Mouse (Mus musculus) neural tube, embryonic 14.5 days (tissue): ENCODE measurements at regions not wholly inside any gene's neighbourhood (a gene's known extent, or its start where the extent isn't known, plus 50 kb on each side); places are given as distances from the start of the nearest gene placed in this dataset.

Source experiments
- ATAC-seq: fragments of 200-750 bp; cut with Nextera tagmentation; 2 replicates; pipeline ENCODE4 v1.8.0; 2017; ENCODE audit warnings: low read depth, mild to moderate bottlenecking, moderate TSS enrichment, moderate library complexity
- H3K27ac ChIP-seq: fragments of 300-500 bp; sonication (generic); 2 replicates; pipeline ENCODE4 v1.5.1; 2014; ENCODE audit warnings: low read depth, mild to moderate bottlenecking, control low read depth, low read length, moderate library complexity, mixed read lengths
- H3K27me3 ChIP-seq: fragments of 300-500 bp; sonication (generic); 2 replicates; pipeline ENCODE4 v1.6.1; 2014; ENCODE audit warnings: low read length; ENCODE audit not compliant: control insufficient read depth, insufficient read depth
- H3K36me3 ChIP-seq: fragments of 300-500 bp; sonication (generic); 2 replicates; pipeline ENCODE4 v1.6.1; 2014; ENCODE audit warnings: low read length, mixed read lengths; ENCODE audit not compliant: control insufficient read depth, insufficient read depth
- H3K4me1 ChIP-seq: fragments of 300-500 bp; sonication (generic); 2 replicates; pipeline ENCODE4 v1.6.1; 2014; ENCODE audit warnings: low read length; ENCODE audit not compliant: control insufficient read depth, insufficient read depth
- H3K4me2 ChIP-seq: fragments of 300-500 bp; sonication (generic); 2 replicates; pipeline ENCODE4 v1.6.1; 2014; ENCODE audit warnings: mild to moderate bottlenecking, low read depth, low read length, control low read depth
- H3K4me3 ChIP-seq: fragments of 300-500 bp; sonication (generic); 2 replicates; pipeline ENCODE4 v1.5.1; 2014; ENCODE audit warnings: low read depth, low read length, control low read depth, mixed read lengths
- H3K9ac ChIP-seq: fragments of 300-500 bp; sonication (generic); replicated peaks from 2 replicates; pipeline ENCODE4 v1.6.1; 2014; ENCODE audit warnings: low read depth, mild to moderate bottlenecking, control low read depth, low read length, mixed read lengths
- H3K9me3 ChIP-seq: fragments of 300-500 bp; sonication (generic); 2 replicates; pipeline ENCODE4 v1.6.1; 2016; ENCODE audit warnings: low read length; ENCODE audit not compliant: control insufficient read depth
- WGBS: fragments of 180-500 bp; shearing (Covaris S2); extraction: QIAGEN DNeasy Blood & Tissue Kit; methylation state at CpG from one replicate; pipeline ENCODE4 v1.1.7; 2014; 5-methylcytosine and 5-hydroxymethylcytosine counted together

DNA sequence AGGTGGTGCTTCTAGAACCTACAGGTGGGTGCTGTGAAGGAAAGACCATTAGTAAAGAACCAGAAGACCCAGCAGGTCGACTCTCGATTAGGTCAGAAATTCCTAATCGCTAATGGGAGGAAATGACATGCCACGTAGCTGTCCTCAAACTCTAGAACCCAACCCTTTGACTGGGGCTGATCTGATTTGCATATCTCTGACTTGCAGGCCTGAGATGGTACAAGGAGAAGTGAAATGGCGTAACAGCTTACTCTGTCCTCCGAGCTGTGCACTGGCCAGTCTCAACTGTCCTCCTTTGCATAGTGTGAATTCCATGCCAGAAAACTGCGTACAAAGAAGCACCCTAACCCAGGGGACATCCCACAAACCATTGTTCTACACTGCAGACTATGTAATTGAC, 182.4 kb upstream of the Sdk2 start:
- H3K36me3 ChIP-seq = no peaks in the 10 kb centered on the region
- 78% methylated on average over 7 of the region's 7 CpGs for WGBS
- no peak overlapping the region for H3K9ac ChIP-seq
- no peak overlapping the region for H3K4me2 ChIP-seq
- no peaks in the 10 kb centered on the region for H3K27me3 ChIP-seq
- H3K4me3 ChIP-seq = no peak overlapping the region
- H3K9me3 ChIP-seq = no peaks in the 10 kb centered on the region
- ATAC-seq = no peak
- H3K27ac ChIP-seq = no peak overlapping the region
- no peaks in the 10 kb centered on the region for H3K4me1 ChIP-seq

DNA sequence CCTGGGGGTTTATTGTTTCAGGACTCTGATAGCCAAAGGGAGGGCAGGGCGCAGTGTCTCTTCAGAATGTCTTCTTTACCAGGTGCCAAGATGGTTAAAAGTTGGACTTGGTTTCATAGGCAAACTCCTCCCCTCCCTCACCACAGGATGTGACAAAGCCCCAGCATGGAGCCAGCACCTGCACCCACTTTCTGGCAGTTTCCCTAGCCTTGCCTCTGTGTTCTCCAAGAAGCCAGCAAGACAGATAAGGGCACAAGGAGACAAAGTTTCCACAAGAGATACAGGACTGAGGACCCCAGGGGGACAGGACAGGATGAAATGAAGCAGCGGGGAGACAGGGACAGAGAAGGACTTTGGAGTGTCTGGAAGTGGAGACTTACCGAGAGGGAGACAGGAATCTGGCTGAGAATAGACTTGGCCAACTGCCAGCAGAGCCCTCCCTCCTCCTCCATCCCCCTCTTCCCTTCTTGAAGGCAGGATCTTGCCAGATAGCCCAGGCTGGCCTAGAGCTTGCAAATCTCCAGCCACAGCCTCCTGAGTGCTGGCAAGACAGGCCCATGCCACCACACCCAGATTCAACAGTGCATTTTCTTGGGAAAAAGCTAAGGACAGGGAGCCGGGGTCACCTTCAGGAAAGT, 181.5 kb upstream of the Sdk2 start:
- no peak overlapping the region for H3K27ac ChIP-seq
- ATAC-seq = no peak
- no peaks in the 10 kb centered on the region for H3K36me3 ChIP-seq
- H3K27me3 ChIP-seq = no peaks in the 10 kb centered on the region
- no peaks in the 10 kb centered on the region for H3K9me3 ChIP-seq
- no peak overlapping the region for H3K4me3 ChIP-seq
- WGBS = 72% methylated on average over 4 of the region's 4 CpGs
- no peaks in the 10 kb centered on the region for H3K4me1 ChIP-seq
- H3K4me2 ChIP-seq = no peak overlapping the region
- no peak overlapping the region for H3K9ac ChIP-seq

DNA sequence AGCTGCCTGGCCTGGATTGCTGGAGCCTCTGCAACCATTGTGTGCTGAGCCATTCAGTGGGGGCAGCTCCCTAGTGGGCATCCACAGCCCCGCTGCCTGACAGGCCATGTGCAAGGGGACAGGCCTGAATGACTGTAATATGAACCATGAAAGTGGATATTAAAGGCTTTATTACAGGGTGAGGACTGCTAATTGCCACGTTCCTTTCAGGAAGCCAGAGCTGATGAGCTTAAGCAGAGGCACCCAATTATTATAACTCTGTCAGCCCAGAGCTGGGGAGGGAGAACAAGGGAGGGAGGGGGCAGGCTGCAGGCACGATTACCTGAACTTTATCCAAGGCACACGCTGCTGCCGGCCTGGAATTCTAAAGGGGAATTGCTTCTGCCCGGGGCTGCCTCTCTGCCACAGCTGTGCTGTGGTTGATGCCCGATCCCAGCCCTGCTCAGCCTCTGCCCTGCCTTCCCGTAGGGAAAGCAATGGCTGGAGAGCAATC, 172.5 kb upstream of the Sdk2 start:
- ATAC-seq = no peak; the same call in 1 of the 2 replicates
- peak overlapping the region; percentile 18; the same call in 1 of the 2 replicates for H3K27ac ChIP-seq
- no peaks in the 10 kb centered on the region for H3K9me3 ChIP-seq
- peaks cover 9% of the 10 kb centered on the region; the same call in 1 of the 2 replicates for H3K4me1 ChIP-seq
- no peak overlapping the region for H3K9ac ChIP-seq
- no peaks in the 10 kb centered on the region for H3K27me3 ChIP-seq
- WGBS = 5% methylated on average over 8 of the region's 8 CpGs
- H3K36me3 ChIP-seq = no peaks in the 10 kb centered on the region
- H3K4me2 ChIP-seq = no peak overlapping the region
- H3K4me3 ChIP-seq = no peak overlapping the region

- no peaks in the 10 kb centered on the region for H3K27me3 ChIP-seq
- H3K9me3 ChIP-seq = no peaks in the 10 kb centered on the region
- H3K36me3 ChIP-seq = no peaks in the 10 kb centered on the region
- no peak overlapping the region for H3K27ac ChIP-seq
- no peak overlapping the region for H3K4me3 ChIP-seq
- 65% methylated on average over 5 of the region's 5 CpGs for WGBS
- no peak overlapping the region for H3K9ac ChIP-seq
- peaks cover 12% of the 10 kb centered on the region; the same call in 1 of the 2 replicates for H3K4me1 ChIP-seq
- no peak overlapping the region for H3K4me2 ChIP-seq
- ATAC-seq = no peak
These were observed 172.0 kb upstream of the Sdk2 start for GRCm38 (mm10) chr11:114238801-114239200.

- no peaks in the 10 kb centered on the region for H3K36me3 ChIP-seq
- 78% methylated on average over 8 of the region's 8 CpGs for WGBS
- peaks cover 12% of the 10 kb centered on the region; the same call in 1 of the 2 replicates for H3K4me1 ChIP-seq
- no peak overlapping the region for H3K9ac ChIP-seq
- no peak overlapping the region for H3K27ac ChIP-seq
- no peak overlapping the region for H3K4me2 ChIP-seq
- no peak overlapping the region for H3K4me3 ChIP-seq
- no peaks in the 10 kb centered on the region for H3K27me3 ChIP-seq
- H3K9me3 ChIP-seq = no peaks in the 10 kb centered on the region
- no peak for ATAC-seq
These were observed 171.5 kb upstream of the Sdk2 start for GRCm38 (mm10) chr11:114238316-114238715.

DNA sequence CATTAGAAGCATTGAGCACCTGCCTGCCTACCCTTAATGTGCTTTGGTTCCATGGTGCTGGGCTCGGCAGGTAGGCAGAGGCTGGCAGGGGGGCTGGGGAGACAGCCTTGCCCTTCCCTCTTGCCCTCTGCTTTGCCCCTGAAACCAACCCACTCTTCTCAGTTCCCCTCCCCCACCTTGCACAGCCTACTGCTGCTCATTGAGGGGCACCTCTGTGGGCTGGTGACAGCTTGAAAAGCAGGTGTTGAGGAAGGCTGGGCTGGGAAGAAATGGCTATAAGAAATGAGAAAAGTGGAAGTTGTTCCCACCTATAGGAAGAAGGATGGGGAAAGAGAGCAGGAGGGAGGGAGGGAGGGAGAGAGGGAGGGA, 167.7 kb upstream of the Sdk2 start:
- Histone ChIP-seq H3K4me2 (peak overlapping the region; percentile 12; the same call in 1 of the 2 replicates), H3K9ac (no peak overlapping the region), H3K4me3 (no peak overlapping the region), H3K27me3 (no peaks in the 10 kb centered on the region), H3K27ac (0 out of 2 replicates have a peak overlapping the region, but pooled peaks have one; percentile 44), H3K9me3 (no peaks in the 10 kb centered on the region), H3K4me1 (peaks cover 10% of the 10 kb centered on the region; the same call in 1 of the 2 replicates), H3K36me3 (no peaks in the 10 kb centered on the region)
- no peak; the same call in 1 of the 2 replicates for ATAC-seq
- WGBS = 42% methylated on average over 1 of the region's 1 CpGs

DNA sequence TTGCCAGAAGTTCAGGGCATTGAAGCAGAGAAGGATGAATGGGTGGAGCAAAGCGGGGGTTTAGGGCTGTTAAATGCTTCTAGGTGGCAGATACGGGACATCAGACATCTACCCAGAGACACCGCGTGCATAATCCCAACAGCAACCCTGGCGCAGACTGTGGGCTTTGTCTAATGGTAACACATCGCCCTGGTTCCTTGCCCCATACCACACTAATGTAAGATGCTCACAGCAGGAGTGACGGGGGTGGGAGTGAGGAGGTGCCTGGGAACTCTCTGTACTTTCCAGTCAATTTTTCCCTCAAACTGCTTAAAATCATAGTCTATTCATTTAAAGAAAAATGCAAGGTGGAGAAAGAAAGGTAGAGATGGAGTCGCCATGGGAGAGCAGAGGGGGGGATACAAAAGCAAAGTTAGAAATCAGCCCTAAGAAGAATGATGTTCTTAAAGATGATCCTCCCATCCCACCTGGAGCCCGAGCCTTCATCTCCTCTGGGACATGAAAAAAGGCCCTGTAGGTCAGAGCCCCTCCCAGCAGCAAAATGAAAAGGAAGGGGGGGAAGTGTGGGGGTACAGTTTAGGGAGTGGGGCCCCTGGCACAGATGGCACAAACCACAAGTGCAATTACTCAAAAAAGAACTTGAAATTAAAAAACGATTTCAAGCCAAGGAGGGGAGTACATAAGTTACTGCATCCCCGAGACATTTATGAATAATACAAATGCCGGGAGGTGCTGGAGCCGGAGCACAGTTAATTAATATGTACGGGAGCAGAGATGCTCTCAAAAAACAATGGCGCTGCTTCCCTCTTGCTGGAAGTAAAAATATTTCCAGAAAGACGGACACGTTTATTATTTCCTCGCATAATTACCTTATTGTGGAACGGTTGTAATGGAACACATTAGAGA, 167.0 kb upstream of the Sdk2 start:
- H3K27me3 ChIP-seq = no peaks in the 10 kb centered on the region
- ATAC-seq = no peak
- H3K4me1 ChIP-seq = peaks cover 6% of the 10 kb centered on the region; the same call in 1 of the 2 replicates

DNA sequence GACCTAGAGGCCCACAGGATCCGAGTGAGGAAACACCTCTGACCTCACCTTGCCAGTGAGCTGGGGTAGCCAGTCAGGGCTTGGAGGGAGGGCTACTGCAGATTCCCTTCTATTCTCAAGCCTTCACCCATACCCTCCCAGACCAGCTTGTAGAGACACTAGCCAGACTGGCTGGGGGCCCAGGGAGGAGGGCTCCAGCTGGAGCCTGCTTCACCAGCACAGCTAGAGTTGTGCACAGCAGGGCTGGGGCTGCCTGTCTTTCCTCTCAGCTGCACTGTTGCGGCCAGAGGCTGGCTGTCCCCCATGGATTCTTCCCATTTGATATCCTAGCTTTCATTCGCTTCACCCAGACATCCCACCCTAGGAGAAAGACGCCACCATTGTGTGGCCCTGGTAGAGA, 165.0 kb upstream of the Sdk2 start:
- H3K27ac ChIP-seq = no peak overlapping the region
- no peaks in the 10 kb centered on the region for H3K36me3 ChIP-seq
- H3K4me3 ChIP-seq = no peak overlapping the region
- no peak for ATAC-seq
- no peaks in the 10 kb centered on the region for H3K9me3 ChIP-seq
- 70% methylated on average over 4 of the region's 4 CpGs for WGBS
- H3K27me3 ChIP-seq = no peaks in the 10 kb centered on the region
- no peak overlapping the region for H3K9ac ChIP-seq
- no peak overlapping the region for H3K4me2 ChIP-seq
- H3K4me1 ChIP-seq = peaks cover 6% of the 10 kb centered on the region; the same call in 1 of the 2 replicates

More for the DNA sequence above, 167.0 kb upstream of the Sdk2 start:
- peak overlapping the region; percentile 12; the same call in 1 of the 2 replicates for H3K4me2 ChIP-seq
- no peak overlapping the region for H3K4me3 ChIP-seq
- 53% methylated on average over 19 of the region's 19 CpGs for WGBS
- no peak overlapping the region for H3K9ac ChIP-seq
- H3K27ac ChIP-seq = 0 out of 2 replicates have a peak overlapping the region, but pooled peaks have one; percentile 44
- no peaks in the 10 kb centered on the region for H3K36me3 ChIP-seq
- H3K9me3 ChIP-seq = no peaks in the 10 kb centered on the region

DNA sequence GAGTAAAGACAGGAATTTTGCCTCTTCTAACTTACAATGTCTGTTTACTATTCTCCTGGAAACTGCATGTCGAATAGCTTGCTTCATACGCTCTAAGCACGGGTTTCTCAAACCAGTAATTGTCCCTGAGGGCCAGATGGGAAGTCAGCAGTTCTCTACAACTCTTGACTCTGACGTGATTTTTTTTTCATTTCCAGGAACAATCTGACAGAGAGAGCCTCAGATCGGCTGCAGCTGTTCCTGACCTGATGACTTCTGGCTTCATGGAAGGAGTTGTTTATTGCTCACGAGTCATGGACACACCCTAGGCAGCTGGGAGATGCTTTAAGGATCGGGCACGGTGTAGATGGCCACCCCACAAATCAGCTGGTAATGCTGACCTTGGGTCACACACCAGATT, 162.9 kb upstream of the Sdk2 start:
- Histone ChIP-seq H3K4me3 (no peak overlapping the region), H3K36me3 (no peaks in the 10 kb centered on the region), H3K4me1 (peaks cover 6% of the 10 kb centered on the region; the same call in 1 of the 2 replicates), H3K4me2 (no peak overlapping the region), H3K9me3 (no peaks in the 10 kb centered on the region), H3K27me3 (no peaks in the 10 kb centered on the region), H3K27ac (no peak overlapping the region), H3K9ac (no peak overlapping the region)
- WGBS = 55% methylated on average over 8 of the region's 8 CpGs
- ATAC-seq = no peak
